Mouse (Mus musculus) E14TG2a.4 (cell line): ENCODE data around the gene Haao.

Experiments used
- CTCF ChIP-seq: conservative IDR thresholded peaks from 2 replicates; pipeline ENCODE4 v1.5.1; 2014; ENCODE audit warnings: low read length
- NANOG ChIP-seq: IDR thresholded peaks from 2 replicates; pipeline ENCODE4 v1.6.1; 2014; ENCODE audit warnings: borderline replicate concordance, low read length, mixed read lengths
- POU5F1 ChIP-seq: IDR thresholded peaks from 2 replicates; pipeline ENCODE4 v1.6.1; 2014; ENCODE audit warnings: low read length, borderline replicate concordance

- TF ChIP-seq CTCF, result no peak
- no peak for TF ChIP-seq NANOG
- TF ChIP-seq POU5F1, result no peak
Measured at GRCm38 (mm10) chr17:83848482-83848881, 719 bp upstream of the Haao start.
